Comparison of ENCODE assay signal across 13 mouse cellular contexts in genomic region chr13:74183011-74183695, GRCm38 (mm10).
"Had no signal": no experiment of that assay in that cellular context is flagged by ENCODE, and none has a peak within 500 bp of the region (broad histone marks: within the 10 kb centered on the region; RNA-seq: fewer than 3 reads in every experiment).

No protein-coding gene starts in this region.

- DNase-seq: gastrocnemius, postnatal 14 days; gastrocnemius, postnatal 36 days; heart, adult 18-20 months; heart, postnatal 10 days; heart, postnatal 36 days; kidney, adult 18-20 months; kidney, adult 8-10 months; kidney, postnatal 10 days; kidney, postnatal 25 days; kidney, postnatal 4 days; liver; liver, embryonic 13.5 days; liver, postnatal 0 days had no signal
